Mouse (Mus musculus) liver, embryonic 14.5 days (tissue): ENCODE measurements around the gene Tgm3. TPM values are rescaled to one million over a fixed set of nuclear protein-coding genes. Genes with fewer than 3 reads are reported as not detected.

Experiments used
- ATAC-seq: fragments of 200-750 bp; cut with Nextera tagmentation; 2 replicates; pipeline ENCODE4 v1.8.0; 2017; ENCODE audit warnings: moderate number of reproducible peaks, mild to moderate bottlenecking, moderate library complexity; ENCODE audit not compliant: insufficient read depth
- DNase-seq, 3 experiments: peaks; one replicate each; pipeline ENCODE4 v3.0.0-alpha.2; 2012 to 2013; ENCODE audit warnings: low read depth in 3 of 3, low spot score in 3 of 3
- H3K27ac ChIP-seq: fragments of 300-500 bp; sonication (generic); 2 replicates; pipeline ENCODE4 v1.5.1; 2014; ENCODE audit warnings: moderate library complexity, mild to moderate bottlenecking, control low read depth, inconsistent platforms
- H3K27me3 ChIP-seq: fragments of 300-500 bp; sonication (generic); 2 replicates; pipeline ENCODE4 v1.6.1; 2014; ENCODE audit warnings: mild to moderate bottlenecking, low read length, moderate library complexity; ENCODE audit not compliant: control insufficient read depth, insufficient read depth
- H3K36me3 ChIP-seq: fragments of 300-500 bp; sonication (generic); replicated peaks from 2 replicates; pipeline ENCODE4 v1.6.1; 2014; ENCODE audit warnings: low read depth; ENCODE audit not compliant: control insufficient read depth, insufficient read depth
- H3K4me1 ChIP-seq, 2 experiments: fragments of 200-500 bp in 1 of 2; fragments of 300-500 bp in 1 of 2; sonication (generic) in 1 of 2; replicated peaks; 2 replicates each; pipeline ENCODE4 v1.6.1; 2012 to 2014; ENCODE audit warnings: antibody characterized with exemption in 1 of 2, inconsistent platforms in 1 of 2, low read length in 1 of 2; ENCODE audit not compliant: control insufficient read depth in 2 of 2, insufficient read depth in 2 of 2
- H3K4me2 ChIP-seq: fragments of 300-500 bp; sonication (generic); 2 replicates; pipeline ENCODE4 v1.6.1; 2014; ENCODE audit warnings: low read depth, mild to moderate bottlenecking, control low read depth, moderate library complexity
- H3K4me3 ChIP-seq, 2 experiments: fragments of 200-500 bp in 1 of 2; fragments of 300-500 bp in 1 of 2; sonication (generic) in 1 of 2; 2 replicates each; pipeline ENCODE4 v1.5.1; 2012 to 2014; ENCODE audit warnings: low read depth in 2 of 2, low read length in 2 of 2, mild to moderate bottlenecking in 2 of 2, control low read depth in 1 of 2, inconsistent platforms in 1 of 2, moderate library complexity in 1 of 2; ENCODE audit not compliant: insufficient read depth in 1 of 2
- H3K9ac ChIP-seq: fragments of 300-500 bp; sonication (generic); replicated peaks from 2 replicates; pipeline ENCODE4 v1.6.1; 2014; ENCODE audit warnings: mild to moderate bottlenecking, control low read depth, moderate library complexity
- H3K9me3 ChIP-seq: fragments of 300-500 bp; sonication (generic); 2 replicates; pipeline ENCODE4 v1.6.1; 2016; ENCODE audit warnings: low read length, mixed read lengths; ENCODE audit not compliant: control insufficient read depth
- CTCF ChIP-seq: IDR thresholded peaks from 2 replicates; pipeline ENCODE4 v1.5.1; 2016; ENCODE audit warnings: antibody characterized with exemption, low read depth, control low read depth
- EP300 ChIP-seq: IDR thresholded peaks from 2 replicates; pipeline ENCODE4 v1.6.1; 2016; ENCODE audit warnings: antibody characterized with exemption, low read depth
- WGBS: fragments of 180-500 bp; shearing (Covaris S2); extraction: QIAGEN DNeasy Blood & Tissue Kit; methylation state at CpG from one replicate; pipeline ENCODE4 v1.1.7; 2014; ENCODE audit not compliant: insufficient replicate concordance; 5-methylcytosine and 5-hydroxymethylcytosine counted together
- polyA plus RNA-seq, 2 experiments: library from polyadenylated mRNA; depleted of rRNA in 1 of 2; stranded (reverse) in 1 of 2; unstranded in 1 of 2; fragments of >200 nt; fragmentation: Nextera tagmentation in 1 of 2; extraction: Ambion mirVana in 1 of 2; gene quantifications; 2 replicates each; pipeline versions ENCODE4 v1.2.1 to v1.2.3; 2012 to 2014

The Tgm3 gene
- polyA plus RNA-seq, 2 experiments, result 0.01 TPM; not detected in 1

- WGBS, result 38% methylated on average over 2 of the region's 2 CpGs
- Histone ChIP-seq H3K9me3 (no peaks in the 10 kb centered on the region), H3K4me1 (no peaks in the 10 kb centered on the region), H3K27ac (no peak overlapping the region), H3K9ac (no peak overlapping the region), H3K4me3 (no peak overlapping the region), H3K4me2 (no peak overlapping the region), H3K27me3 (no peaks in the 10 kb centered on the region), H3K36me3 (no peaks in the 10 kb centered on the region)
- DNase-seq (no peak), ATAC-seq (no peak)
- TF ChIP-seq EP300, result no peak
- no peak for TF ChIP-seq CTCF
Observed at GRCm38 (mm10) chr2:130015196-130015595, 3.0 kb downstream of the Tgm3 start.

- DNase-seq (no peak), ATAC-seq (no peak)
- TF ChIP-seq CTCF (no peak), EP300 (no peak)
- H3K9ac ChIP-seq, result no peak overlapping the region
- H3K4me3 ChIP-seq, result no peak overlapping the region
- H3K36me3 ChIP-seq, result no peaks in the 10 kb centered on the region
- no peak overlapping the region for H3K4me2 ChIP-seq
- no peak overlapping the region for H3K27ac ChIP-seq
- H3K9me3 ChIP-seq, result no peaks in the 10 kb centered on the region
- H3K4me1 ChIP-seq, result no peaks in the 10 kb centered on the region
- H3K27me3 ChIP-seq, result no peaks in the 10 kb centered on the region
- 33% methylated on average over 2 of the region's 2 CpGs for WGBS
Observed at GRCm38 (mm10) chr2:130018084-130018483, 5.9 kb downstream of the Tgm3 start.

- H3K9ac ChIP-seq, result no peak overlapping the region
- TF ChIP-seq CTCF, result no peak
- no peak for TF ChIP-seq EP300
- DNase-seq (no peak), ATAC-seq (no peak)
- no peaks in the 10 kb centered on the region for H3K36me3 ChIP-seq
- H3K4me1 ChIP-seq, result no peaks in the 10 kb centered on the region
- H3K9me3 ChIP-seq, result no peaks in the 10 kb centered on the region
- WGBS, result 35% methylated on average over 4 of the region's 4 CpGs
- H3K4me2 ChIP-seq, result no peak overlapping the region
- H3K27ac ChIP-seq, result no peak overlapping the region
- H3K27me3 ChIP-seq, result no peaks in the 10 kb centered on the region
- no peak overlapping the region for H3K4me3 ChIP-seq
Observed at GRCm38 (mm10) chr2:130027890-130028289, 15.7 kb downstream of the Tgm3 start.

- WGBS, result 58% methylated on average over 11 of the region's 11 CpGs
- Histone ChIP-seq H3K4me1 (no peaks in the 10 kb centered on the region), H3K9me3 (no peaks in the 10 kb centered on the region), H3K4me3 (no peak overlapping the region), H3K36me3 (no peaks in the 10 kb centered on the region), H3K4me2 (no peak overlapping the region), H3K9ac (no peak overlapping the region), H3K27me3 (no peaks in the 10 kb centered on the region), H3K27ac (no peak overlapping the region)
- no peak for TF ChIP-seq EP300
- no peak for TF ChIP-seq CTCF
- no peak for ATAC-seq
- no peak for DNase-seq
Observed at GRCm38 (mm10) chr2:130029826-130030225, 17.7 kb downstream of the Tgm3 start.

GRCm38 (mm10) chr2:130032661-130033060 lies 20.5 kb downstream of the Tgm3 start:
- Histone ChIP-seq H3K9me3 (no peaks in the 10 kb centered on the region), H3K27me3 (no peaks in the 10 kb centered on the region), H3K36me3 (no peaks in the 10 kb centered on the region), H3K4me3 (no peak overlapping the region), H3K4me2 (no peak overlapping the region), H3K27ac (no peak overlapping the region), H3K4me1 (no peaks in the 10 kb centered on the region), H3K9ac (no peak overlapping the region)
- ATAC-seq (no peak), DNase-seq (no peak)
- TF ChIP-seq EP300, result no peak
- WGBS, result 53% methylated on average over 3 of the region's 3 CpGs
